Mouse (Mus musculus) layer of hippocampus, postnatal 36 days (tissue): Measurements from ENCODE around the gene Zfp385c. TPM values are rescaled to one million over a fixed set of nuclear protein-coding genes. Genes with fewer than 3 reads are reported as not detected.
"Not testable (repeated sequence)": the region's sequence is repeated elsewhere in the genome, so short reads cannot be mapped to it uniquely, and the experiment has no call there.

ENCODE experiments used
- DNase-seq, 2 experiments: peaks; one replicate each; pipeline ENCODE4 v3.0.0; 2022
- total RNA-seq, 2 experiments: library from RNA; stranded (reverse); gene quantifications; 2 replicates each; pipeline ENCODE4 v1.2.3; 2021

The Zfp385c gene
- total RNA-seq, 2 experiments from 2014 or later: 0.15 to 0.66 TPM

- no peak for DNase-seq
Measured at GRCm38 (mm10) chr11:100594608-100595007, 97.6 kb downstream of the Zfp385c start.

GRCm38 (mm10) chr11:100592346-100593046 lies 99.8 kb downstream of the Zfp385c start:
- DNase-seq: no peak

GRCm38 (mm10) chr11:100588462-100588861 lies 103.8 kb downstream of the Zfp385c start:
- no peak for DNase-seq

GRCm38 (mm10) chr11:100585148-100585547 lies 107.1 kb downstream of the Zfp385c start:
- DNase-seq: no peak

DNA sequence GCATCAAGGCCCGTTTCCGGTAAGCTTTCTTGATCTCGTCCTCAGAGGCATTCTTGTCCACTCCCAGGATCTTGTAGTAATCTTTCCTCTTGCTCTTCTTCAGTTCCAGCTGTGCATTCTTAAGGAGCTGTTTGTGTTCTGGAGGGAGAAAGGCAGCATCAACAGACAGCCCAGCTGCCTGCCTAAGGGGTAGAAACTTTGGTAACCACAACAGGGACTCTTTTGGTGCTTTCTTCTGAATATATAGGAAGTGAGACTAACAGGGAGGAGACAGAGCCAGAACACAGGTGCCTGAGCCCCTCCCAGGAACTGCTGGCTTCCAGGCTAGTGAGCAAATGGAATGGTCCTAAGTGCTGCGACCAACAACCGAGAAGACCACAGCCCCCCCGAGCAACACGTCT lies 107.7 kb downstream of the Zfp385c start:
- no peak for DNase-seq

DNA sequence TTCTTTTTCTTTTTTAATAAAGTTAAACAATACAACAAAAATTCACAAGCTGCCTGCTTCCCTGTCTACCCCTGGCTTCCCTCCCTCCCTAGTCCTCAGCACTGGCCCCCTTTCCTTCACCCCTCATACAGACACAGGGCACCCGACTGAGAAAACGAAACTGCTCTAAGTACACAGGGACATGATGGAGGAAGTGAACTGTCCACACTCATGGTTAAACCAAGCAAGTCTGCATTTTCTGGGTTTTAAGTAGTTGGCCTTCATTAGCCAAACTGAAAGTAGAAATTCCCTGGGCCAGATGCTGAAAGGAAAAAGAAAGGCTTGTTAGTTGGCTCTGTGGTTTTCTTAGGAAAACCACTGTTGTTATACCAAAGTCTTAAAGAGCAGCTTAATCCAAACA lies 109.4 kb downstream of the Zfp385c start:
- DNase-seq: no peak

GRCm38 (mm10) chr11:100582413-100582812 lies 109.8 kb downstream of the Zfp385c start:
- DNase-seq: not testable (repeated sequence)

DNA sequence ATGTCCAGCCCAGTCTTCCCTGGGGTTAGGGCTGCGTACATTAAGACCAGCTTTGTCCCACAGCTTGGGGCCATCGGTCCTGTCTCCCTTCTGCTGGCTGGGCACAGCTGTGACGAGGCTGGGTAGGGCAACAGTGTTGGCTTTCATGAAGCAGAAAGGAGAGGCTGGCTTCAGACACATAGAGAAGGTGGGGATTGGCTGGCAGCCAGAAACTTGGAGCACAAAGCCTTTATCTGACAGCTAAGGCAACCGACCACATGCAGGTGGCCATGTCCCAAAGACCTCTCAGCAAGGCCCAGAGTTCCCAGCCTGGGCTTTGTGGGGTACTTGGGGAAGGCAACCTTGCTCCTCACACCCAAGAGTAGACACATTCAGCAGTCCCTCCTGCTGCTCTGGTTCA lies 110.5 kb downstream of the Zfp385c start:
- DNase-seq: peak in 1 of 2 experiments; percentile 53

GRCm38 (mm10) chr11:100580275-100580674 lies 112.0 kb downstream of the Zfp385c start:
- no peak for DNase-seq

DNA sequence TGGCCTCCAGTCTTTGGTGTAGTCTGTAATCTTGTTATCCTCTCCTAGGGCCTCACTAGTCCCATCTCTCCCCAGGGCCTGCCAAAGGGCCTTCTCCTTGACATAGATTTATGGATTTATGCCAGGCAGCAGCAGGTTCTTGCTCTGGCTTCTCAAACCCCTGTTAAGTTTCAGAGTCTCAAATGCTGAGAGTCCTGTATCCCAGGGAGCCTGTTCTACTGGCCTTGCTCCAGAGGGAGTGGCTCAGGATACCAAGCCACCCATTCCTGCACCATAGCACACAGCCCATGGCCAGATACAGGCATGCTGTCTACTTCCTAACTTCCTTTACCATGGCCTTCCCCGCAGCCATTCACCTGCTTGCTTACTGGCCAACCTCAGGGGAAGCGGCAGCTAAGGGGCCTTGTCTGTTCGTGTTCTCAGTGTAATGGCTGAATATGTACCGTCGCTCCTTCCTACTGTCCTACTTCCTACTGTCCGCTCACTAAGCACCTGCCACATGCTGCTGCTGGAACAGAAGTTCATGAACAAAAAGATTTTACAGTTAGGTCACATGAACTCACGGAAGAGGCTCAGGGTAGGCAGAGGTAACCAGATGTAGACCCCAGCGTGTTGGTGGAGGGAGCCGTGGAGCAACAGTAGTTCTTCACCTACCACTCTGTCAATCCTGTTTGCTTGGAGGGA lies 113.0 kb downstream of the Zfp385c start:
- DNase-seq: no peak

DNA sequence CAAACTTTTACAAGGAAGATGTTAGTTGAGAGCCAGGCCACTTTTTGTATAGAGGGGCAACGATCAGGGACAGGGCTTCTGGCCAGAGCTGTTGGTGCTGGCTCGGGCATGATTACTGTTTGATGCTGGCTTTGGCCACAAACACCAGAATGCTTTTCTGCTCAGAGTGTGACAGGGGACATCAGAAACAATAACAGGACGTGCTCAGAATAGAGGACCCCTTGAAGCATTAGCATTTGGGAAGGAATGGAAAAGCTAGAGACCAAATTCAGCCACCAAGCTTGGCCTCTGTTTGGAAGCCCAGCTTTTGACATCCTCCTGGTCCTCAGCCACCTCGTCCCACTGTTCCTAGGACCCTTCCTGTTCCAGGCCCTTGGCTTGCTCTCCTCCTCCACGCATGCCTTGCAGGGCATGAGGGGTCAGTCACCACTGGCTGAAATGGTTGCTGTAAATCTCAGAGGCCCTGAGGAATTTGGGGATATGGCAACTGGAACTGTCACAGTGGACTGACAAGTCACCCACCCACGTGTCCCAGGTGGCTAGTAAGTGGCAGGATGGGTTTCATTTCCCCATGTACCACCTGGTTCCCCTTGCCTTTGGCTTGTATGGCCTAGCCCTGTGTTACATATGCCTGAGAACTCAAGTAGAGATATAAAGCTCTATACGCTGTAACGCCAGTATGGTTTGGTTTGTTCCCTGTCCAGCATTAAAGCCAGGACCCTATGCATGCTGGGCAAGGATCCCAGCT lies 114.2 kb downstream of the Zfp385c start:
- no peak for DNase-seq

Other genes starting within 250 kb of the Zfp385c start
- 100 to 1,000 TPM; 126 to 127 TPM for gene Klhl11, start 219.7 kb downstream of the Zfp385c start, total RNA-seq
- gene Acly, start 164.5 kb downstream of the Zfp385c start, total RNA-seq: 100 to 1,000 TPM; 103 to 109 TPM
- gene Ttc25, start 146.8 kb downstream of the Zfp385c start, total RNA-seq: 1 to 10 TPM in 1 of 2 experiments, under 1 TPM in 1; 0.82 to 1.3 TPM
- 100 to 1,000 TPM; 246 to 256 TPM for gene Cnp, start 117.6 kb downstream of the Zfp385c start, total RNA-seq
- gene Nkiras2, start 73.2 kb downstream of the Zfp385c start, total RNA-seq: 10 to 100 TPM; 12.5 to 15.1 TPM
- 100 to 1,000 TPM; 249 to 265 TPM for gene Dnajc7, start 72.3 kb downstream of the Zfp385c start, total RNA-seq
- gene Dhx58, start 11.8 kb upstream of the Zfp385c start, total RNA-seq: 1 to 10 TPM; 1.5 to 3.4 TPM
- gene Kat2a, start 20.0 kb upstream of the Zfp385c start, total RNA-seq: 10 to 100 TPM; 53.0 to 54.4 TPM
- gene Hspb9, start 21.4 kb upstream of the Zfp385c start, total RNA-seq: not detected
- 100 to 1,000 TPM; 143 to 149 TPM for gene Rab5c, start 45.8 kb upstream of the Zfp385c start, total RNA-seq
- 1 to 10 TPM; 1.7 TPM for gene Kcnh4, start 67.5 kb upstream of the Zfp385c start, total RNA-seq
- not detected for gene Hcrt, start 70.5 kb upstream of the Zfp385c start, total RNA-seq
- 1 to 10 TPM; 6.2 to 9.9 TPM for gene Ghdc, start 78.5 kb upstream of the Zfp385c start, total RNA-seq
- gene Stat5b, start 158.3 kb upstream of the Zfp385c start, total RNA-seq: 10 to 100 TPM; 11.7 to 12.7 TPM
- gene Stat5a, start 166.9 kb upstream of the Zfp385c start, total RNA-seq: 1 to 10 TPM; 1.1 to 1.5 TPM
- gene Stat3, start 247.1 kb upstream of the Zfp385c start, total RNA-seq: 10 to 100 TPM; 34.2 to 44.7 TPM